Mouse (Mus musculus) stomach, embryonic 16.5 days (tissue): ENCODE measurements around the gene Daam1. TPM values are rescaled to one million over a fixed set of nuclear protein-coding genes. Genes with fewer than 3 reads are reported as not detected.

Experiments
- ATAC-seq: fragments of 200-750 bp; cut with Nextera tagmentation; 2 replicates; pipeline ENCODE4 v1.8.0; 2017; ENCODE audit warnings: moderate number of reproducible peaks, moderate TSS enrichment; ENCODE audit not compliant: insufficient read depth, low FRiP score
- H3K27ac ChIP-seq: fragments of 300-500 bp; sonication (generic); 2 replicates; pipeline ENCODE4 v1.5.1; 2014; ENCODE audit warnings: low read length
- H3K27me3 ChIP-seq: fragments of 300-500 bp; sonication (generic); 2 replicates; pipeline ENCODE4 v1.6.1; 2014; ENCODE audit warnings: low read length, control low read depth, mixed read lengths; ENCODE audit not compliant: control insufficient read depth, insufficient read depth
- H3K36me3 ChIP-seq: fragments of 300-500 bp; sonication (generic); 2 replicates; pipeline ENCODE4 v1.6.1; 2014; ENCODE audit warnings: low read length; ENCODE audit not compliant: control insufficient read depth, insufficient read depth
- H3K4me1 ChIP-seq: fragments of 300-500 bp; sonication (generic); 2 replicates; pipeline ENCODE4 v1.6.1; 2014; ENCODE audit warnings: low read length, control low read depth, mixed read lengths; ENCODE audit not compliant: control insufficient read depth, insufficient read depth
- H3K4me2 ChIP-seq: fragments of 300-500 bp; sonication (generic); 2 replicates; pipeline ENCODE4 v1.6.1; 2014; ENCODE audit warnings: low read depth, low read length, mixed read lengths
- H3K4me3 ChIP-seq: fragments of 300-500 bp; sonication (generic); replicated peaks from 2 replicates; pipeline ENCODE4 v1.5.1; 2014; ENCODE audit warnings: mild to moderate bottlenecking, low read length
- H3K9ac ChIP-seq: fragments of 300-500 bp; sonication (generic); 2 replicates; pipeline ENCODE4 v1.6.1; 2014; ENCODE audit warnings: low read length
- H3K9me3 ChIP-seq: fragments of 300-500 bp; sonication (generic); replicated peaks from 2 replicates; pipeline ENCODE4 v1.6.1; 2016; ENCODE audit warnings: low read length, control low read depth; ENCODE audit not compliant: control insufficient read depth
- WGBS: fragments of 180-500 bp; shearing (Covaris S2); extraction: QIAGEN DNeasy Blood & Tissue Kit; methylation state at CpG from one replicate; pipeline ENCODE4 v1.1.7; 2014; 5-methylcytosine and 5-hydroxymethylcytosine counted together
- polyA plus RNA-seq: library from polyadenylated mRNA; unstranded; fragments of >200 nt; fragmentation: Nextera tagmentation; extraction: Ambion mirVana; gene quantifications from 2 replicates; pipeline ENCODE4 v1.2.1, GENCODE M21; 2015

Gene Daam1
- polyA plus RNA-seq, 1 experiment from 2014 or later, result 13.2 TPM

DNA sequence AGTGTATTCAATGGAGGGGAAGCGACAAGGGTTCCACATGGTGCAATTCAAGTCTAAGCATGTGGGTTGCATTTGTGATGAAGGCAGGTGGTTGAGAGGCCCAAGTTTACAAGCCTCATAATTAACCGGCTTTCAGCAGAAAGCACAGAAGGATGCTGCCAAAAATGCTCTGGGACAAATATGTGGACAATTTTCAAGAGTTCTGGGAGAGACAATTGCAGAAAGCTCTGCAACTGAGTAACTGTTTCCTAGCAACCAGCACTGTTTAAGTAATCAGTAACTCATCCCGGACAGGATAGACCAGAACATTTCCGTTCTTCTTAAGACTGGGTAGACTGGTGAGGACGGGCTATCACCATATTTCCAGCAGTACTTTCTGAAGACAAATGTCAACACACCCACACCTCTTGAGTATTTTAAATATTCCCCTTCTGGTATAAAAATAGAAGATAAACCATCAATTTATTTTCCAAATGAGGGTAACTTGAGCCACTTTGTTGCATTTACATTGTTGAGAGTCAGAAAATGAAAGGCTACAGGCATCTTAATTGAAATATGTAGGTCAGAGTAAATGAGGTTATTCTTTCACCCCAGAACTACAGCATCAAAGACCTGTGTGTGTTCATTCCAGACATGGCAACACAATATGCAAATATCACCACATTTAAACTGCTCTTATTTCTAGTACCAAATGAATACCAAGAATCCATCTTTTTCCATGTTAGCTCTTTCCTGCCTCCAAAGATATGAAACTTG, 123.5 kb downstream of the Daam1 start:
- Histone ChIP-seq H3K4me3 (no peak overlapping the region), H3K4me1 (peaks cover 9% of the 10 kb centered on the region; the same call in 1 of the 2 replicates), H3K9me3 (no peaks in the 10 kb centered on the region), H3K4me2 (no peak overlapping the region), H3K36me3 (peaks cover 10% of the 10 kb centered on the region; the same call in 1 of the 2 replicates), H3K27me3 (no peaks in the 10 kb centered on the region), H3K27ac (no peak overlapping the region), H3K9ac (no peak overlapping the region)
- no peak for ATAC-seq
- WGBS, result 53% methylated on average over 5 of the region's 5 CpGs

DNA sequence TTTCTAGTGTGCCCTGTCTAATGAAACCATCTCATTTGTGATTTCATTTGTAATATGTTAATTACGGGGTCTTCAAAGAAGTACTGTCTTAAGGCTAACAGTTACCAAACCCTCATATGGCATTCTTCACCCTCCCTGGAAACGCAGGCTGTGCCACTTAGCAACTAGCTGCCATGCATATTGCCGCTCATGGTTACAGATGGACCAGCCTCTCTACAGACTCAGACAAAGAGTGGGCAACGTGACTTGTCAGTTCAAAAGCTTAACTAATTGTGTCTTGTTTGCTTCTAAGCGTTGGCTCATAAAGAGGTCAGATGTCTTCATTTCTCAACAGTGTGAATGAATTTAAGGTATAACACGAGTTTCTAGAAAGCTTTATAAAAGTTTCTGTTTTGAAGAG, 126.1 kb downstream of the Daam1 start:
- no peak for ATAC-seq
- Histone ChIP-seq H3K4me2 (no peak overlapping the region), H3K27me3 (no peaks in the 10 kb centered on the region), H3K36me3 (0 out of 2 replicates have a peak, but pooled peaks cover 3% of the 10 kb centered on the region), H3K4me3 (no peak overlapping the region), H3K27ac (no peak overlapping the region), H3K9me3 (no peaks in the 10 kb centered on the region), H3K4me1 (peaks cover 9% of the 10 kb centered on the region; the same call in 1 of the 2 replicates), H3K9ac (no peak overlapping the region)
- WGBS, result 78% methylated on average over 6 of the region's 6 CpGs

DNA sequence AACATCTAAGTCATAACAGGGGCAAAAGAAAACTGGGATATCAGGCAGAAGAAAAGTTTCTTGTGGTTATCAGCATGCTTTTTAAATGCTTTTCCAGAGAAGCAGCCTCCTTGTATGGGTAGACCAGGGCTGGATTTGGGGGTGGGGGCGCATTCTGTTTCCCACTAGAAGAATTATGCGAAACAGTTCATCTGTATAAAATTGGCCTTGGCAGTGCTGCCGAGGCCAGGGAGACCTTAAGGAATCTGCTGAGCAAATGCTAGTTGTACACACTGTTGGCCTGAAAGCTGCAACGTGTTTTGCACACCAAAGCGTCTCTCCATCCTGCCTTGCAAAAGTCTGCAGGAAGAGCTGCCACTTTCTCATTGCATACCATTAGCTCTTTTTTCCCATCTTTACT, 126.6 kb downstream of the Daam1 start:
- Histone ChIP-seq H3K4me2 (no peak overlapping the region), H3K36me3 (0 out of 2 replicates have a peak, but pooled peaks cover under 1% of the 10 kb centered on the region)

DNA sequence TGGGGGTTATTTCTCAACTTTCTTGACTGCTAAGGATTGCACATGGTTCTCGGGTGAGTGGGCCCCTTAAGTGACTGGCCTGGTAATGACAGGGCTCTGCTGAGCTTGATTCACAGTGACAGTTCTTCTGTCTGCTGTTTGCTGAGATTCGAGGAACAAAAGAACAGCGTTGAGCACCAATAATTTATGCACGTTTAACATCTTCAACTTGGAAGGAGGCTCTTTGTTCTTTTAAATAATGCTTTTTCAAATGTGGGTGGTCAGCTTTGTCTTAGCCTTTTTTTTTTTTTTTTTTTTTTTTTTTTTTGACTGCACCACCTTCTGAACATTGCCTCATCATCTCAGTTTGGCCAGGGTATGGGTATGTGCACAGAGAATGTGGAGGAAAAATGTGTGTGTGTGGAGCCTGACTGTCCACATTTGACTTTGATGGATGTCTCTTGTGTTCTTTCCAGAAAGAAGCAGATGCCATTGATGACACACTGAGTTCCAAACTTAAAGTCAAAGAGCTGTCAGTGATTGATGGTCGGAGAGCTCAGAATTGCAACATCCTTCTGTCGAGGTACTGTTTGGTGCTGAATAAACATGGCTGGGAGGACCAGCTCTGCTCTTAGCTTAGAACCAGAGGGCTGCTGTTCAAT, 128.6 kb downstream of the Daam1 start:
- ATAC-seq, result no peak
- 52% methylated on average over 6 of the region's 6 CpGs for WGBS
- Histone ChIP-seq H3K27me3 (no peaks in the 10 kb centered on the region), H3K9me3 (no peaks in the 10 kb centered on the region), H3K4me2 (no peak overlapping the region), H3K4me1 (no peaks in the 10 kb centered on the region), H3K36me3 (no peaks in the 10 kb centered on the region), H3K4me3 (no peak overlapping the region), H3K27ac (no peak overlapping the region), H3K9ac (no peak overlapping the region)

More for the DNA sequence above, 126.6 kb downstream of the Daam1 start:
- no peak for ATAC-seq
- no peaks in the 10 kb centered on the region for H3K27me3 ChIP-seq
- 73% methylated on average over 5 of the region's 5 CpGs for WGBS
- H3K4me3 ChIP-seq, result no peak overlapping the region
- H3K27ac ChIP-seq, result no peak overlapping the region
- H3K9ac ChIP-seq, result no peak overlapping the region
- peaks cover 9% of the 10 kb centered on the region; the same call in 1 of the 2 replicates for H3K4me1 ChIP-seq
- no peaks in the 10 kb centered on the region for H3K9me3 ChIP-seq

DNA sequence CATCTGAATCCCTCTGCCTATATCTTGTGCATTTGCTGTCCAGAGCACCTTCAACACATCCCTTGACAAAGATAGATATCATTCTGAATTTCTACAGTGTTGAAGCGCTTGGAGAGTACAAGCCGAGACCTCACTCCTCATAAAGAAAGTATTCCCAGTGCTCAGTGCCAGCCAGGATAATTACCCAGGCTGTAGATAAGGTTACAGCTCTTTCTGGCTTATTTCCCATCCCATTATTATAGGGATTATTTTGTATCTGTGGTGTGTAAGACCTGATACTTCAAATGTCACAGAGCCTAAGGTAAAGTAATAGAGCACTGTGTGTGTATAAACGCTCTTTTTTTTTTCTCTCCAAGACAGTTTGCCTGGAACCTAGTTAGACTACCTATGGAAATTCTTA, 130.8 kb downstream of the Daam1 start:
- Histone ChIP-seq H3K27ac (no peak overlapping the region), H3K4me2 (no peak overlapping the region), H3K36me3 (no peaks in the 10 kb centered on the region), H3K27me3 (no peaks in the 10 kb centered on the region), H3K4me3 (no peak overlapping the region), H3K4me1 (no peaks in the 10 kb centered on the region), H3K9me3 (no peaks in the 10 kb centered on the region), H3K9ac (no peak overlapping the region)
- 89% methylated on average over 3 of the region's 3 CpGs for WGBS
- no peak for ATAC-seq

DNA sequence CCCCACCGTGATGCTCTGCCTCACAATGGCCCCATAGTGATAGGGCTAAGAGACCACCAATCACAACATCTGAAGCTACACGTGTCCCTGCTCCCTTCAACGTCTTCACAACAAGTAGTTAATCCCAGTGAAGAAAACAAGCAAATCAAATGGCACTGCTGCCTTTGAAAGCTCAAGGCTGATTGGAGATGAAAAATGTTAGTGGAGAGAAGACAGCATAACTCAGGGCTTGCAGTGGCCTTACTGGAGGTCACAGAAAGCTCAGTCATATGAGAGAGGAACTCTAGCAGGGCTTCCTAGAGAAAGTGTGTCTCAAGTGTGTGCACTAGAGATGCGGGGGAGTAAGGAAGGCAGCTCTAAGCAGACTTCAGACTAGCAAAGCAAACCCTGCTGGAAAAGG, 131.7 kb downstream of the Daam1 start:
- no peak overlapping the region for H3K4me3 ChIP-seq
- H3K9ac ChIP-seq, result no peak overlapping the region
- no peaks in the 10 kb centered on the region for H3K27me3 ChIP-seq
- no peak overlapping the region for H3K4me2 ChIP-seq
- no peaks in the 10 kb centered on the region for H3K4me1 ChIP-seq
- ATAC-seq, result no peak
- no peaks in the 10 kb centered on the region for H3K9me3 ChIP-seq
- WGBS, result 74% methylated on average over 4 of the region's 4 CpGs
- H3K36me3 ChIP-seq, result no peaks in the 10 kb centered on the region
- H3K27ac ChIP-seq, result no peak overlapping the region

DNA sequence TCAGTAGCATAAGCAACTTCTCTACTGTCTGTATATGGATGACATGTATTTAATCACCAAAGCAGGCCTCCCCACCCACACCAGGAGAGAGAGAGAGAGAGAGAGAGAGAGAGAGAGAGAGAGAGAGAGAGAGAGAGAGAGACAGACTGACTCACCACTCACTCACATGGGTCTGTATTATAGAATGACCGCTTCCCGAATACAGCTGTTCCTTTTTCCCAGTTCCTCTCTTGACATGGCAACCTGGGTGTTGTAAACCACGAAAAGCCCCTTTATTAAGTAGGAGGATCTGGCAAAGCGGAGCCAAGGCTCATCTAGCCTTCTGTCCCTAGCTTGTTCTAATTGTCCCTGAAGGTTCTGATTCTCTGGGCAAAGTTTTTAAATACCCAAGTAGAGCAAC, 137.7 kb downstream of the Daam1 start:
- Histone ChIP-seq H3K27ac (no peak overlapping the region), H3K4me2 (no peak overlapping the region), H3K27me3 (no peaks in the 10 kb centered on the region), H3K4me3 (no peak overlapping the region), H3K36me3 (no peaks in the 10 kb centered on the region), H3K9ac (no peak overlapping the region), H3K9me3 (no peaks in the 10 kb centered on the region), H3K4me1 (peaks cover 21% of the 10 kb centered on the region)
- ATAC-seq, result no peak
- 71% methylated on average over 4 of the region's 4 CpGs for WGBS

DNA sequence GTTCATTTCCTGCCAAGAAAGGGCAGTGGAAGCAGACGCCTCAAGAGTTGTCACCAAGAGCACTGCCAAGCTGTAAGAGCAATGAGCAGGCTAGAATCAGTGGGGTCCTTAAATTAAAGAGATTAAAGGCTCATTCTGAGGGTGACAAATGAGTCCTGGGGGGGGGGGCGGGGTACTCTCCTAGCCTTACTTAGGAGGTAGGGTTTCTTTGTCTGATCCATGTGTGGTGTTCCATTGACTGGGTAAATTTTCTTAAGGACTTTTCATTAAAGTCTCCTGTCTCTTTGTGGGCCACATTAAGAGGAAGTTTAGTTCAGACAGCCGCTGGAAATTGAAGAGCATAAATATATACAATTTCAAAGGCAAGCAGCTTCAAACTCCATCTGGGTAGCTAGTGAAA, 138.1 kb downstream of the Daam1 start:
- no peak overlapping the region for H3K4me2 ChIP-seq
- no peak for ATAC-seq
- H3K4me1 ChIP-seq, result peaks cover 21% of the 10 kb centered on the region
- no peak overlapping the region for H3K27ac ChIP-seq
- no peaks in the 10 kb centered on the region for H3K36me3 ChIP-seq
- no peaks in the 10 kb centered on the region for H3K9me3 ChIP-seq
- H3K4me3 ChIP-seq, result no peak overlapping the region
- no peak overlapping the region for H3K9ac ChIP-seq
- H3K27me3 ChIP-seq, result no peaks in the 10 kb centered on the region
- WGBS, result 48% methylated on average over 3 of the region's 3 CpGs

DNA sequence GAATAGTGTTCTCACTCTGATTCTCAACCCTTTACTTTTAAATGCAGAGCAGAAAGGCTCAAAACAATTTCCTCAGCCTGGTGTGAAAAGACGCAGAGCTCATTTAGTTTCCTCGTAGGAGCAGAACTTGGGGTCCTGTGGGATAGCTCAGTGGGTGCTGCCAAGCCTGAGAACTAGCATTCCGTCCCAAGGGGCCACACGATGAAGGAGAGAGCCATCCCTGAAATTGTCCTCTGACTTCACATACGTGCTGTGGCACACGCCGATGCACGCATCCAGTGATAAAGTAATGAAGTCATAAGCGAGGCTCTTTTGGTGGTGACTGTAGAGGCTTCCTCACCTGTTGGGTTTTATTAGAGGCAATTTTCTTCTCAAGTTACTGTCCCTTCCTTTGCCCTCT, 138.6 kb downstream of the Daam1 start:
- whole genome bisulfite sequencing, result 79% methylated on average over 9 of the region's 9 CpGs
- no peak overlapping the region for H3K4me2 ChIP-seq
- no peak for ATAC-seq
- no peak overlapping the region for H3K9ac ChIP-seq
- peaks cover 21% of the 10 kb centered on the region for H3K4me1 ChIP-seq
- no peaks in the 10 kb centered on the region for H3K36me3 ChIP-seq
- no peaks in the 10 kb centered on the region for H3K9me3 ChIP-seq
- H3K27ac ChIP-seq, result no peak overlapping the region
- H3K4me3 ChIP-seq, result no peak overlapping the region
- no peaks in the 10 kb centered on the region for H3K27me3 ChIP-seq
